Mouse (Mus musculus) lung, postnatal 25 days (tissue): ENCODE measurements around the gene Dhps.
"Not testable (repeated sequence)": the region's sequence is repeated elsewhere in the genome, so short reads cannot be mapped to it uniquely, and the experiment has no call there.

Experiments
- DNase-seq: peaks from one replicate; pipeline ENCODE4 v3.0.0; 2022; ENCODE audit warnings: low spot score

Dhps gene

DNA sequence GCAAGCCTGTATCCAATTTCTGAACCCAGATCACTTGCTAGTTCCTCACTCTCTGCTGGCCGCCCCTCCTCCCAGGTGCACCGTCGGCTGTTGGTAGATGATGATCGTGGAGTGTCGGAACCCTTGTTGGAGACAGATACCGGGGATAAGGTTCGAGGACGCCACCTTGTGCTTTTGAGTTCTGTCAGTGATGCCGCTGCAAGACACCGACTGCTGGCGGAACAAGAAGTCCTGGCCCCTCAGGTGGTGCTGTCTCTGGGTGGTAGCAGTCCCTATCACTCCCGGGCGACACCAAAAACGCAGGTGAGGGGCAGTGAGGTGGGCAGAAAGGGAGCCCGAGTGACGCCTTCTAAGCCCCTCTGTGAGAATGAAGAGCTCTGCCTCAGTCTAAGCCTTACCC is 24.6 kb downstream of the Dhps start:
- DNase-seq, result no peak

DNA sequence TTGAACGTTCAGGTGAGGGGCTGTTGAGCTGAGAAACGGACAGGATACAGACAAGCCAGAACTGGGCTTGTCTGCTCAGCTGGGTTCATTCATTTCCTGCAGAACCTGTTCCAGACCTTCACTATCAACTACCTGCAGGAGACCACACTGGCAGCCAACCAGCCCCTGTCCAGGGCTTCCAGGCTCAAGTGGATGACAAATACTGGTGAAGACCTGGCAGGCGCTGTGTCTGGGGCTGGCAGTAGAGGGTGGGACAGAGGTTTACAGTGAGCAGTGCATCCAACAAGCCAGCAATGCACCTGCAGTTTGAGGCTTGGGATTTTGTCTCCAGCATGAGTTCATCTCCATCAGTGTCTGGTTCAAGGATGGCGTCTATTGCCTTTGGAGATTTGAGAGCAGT is 25.3 kb downstream of the Dhps start:
- DNase-seq, result no peak

DNA sequence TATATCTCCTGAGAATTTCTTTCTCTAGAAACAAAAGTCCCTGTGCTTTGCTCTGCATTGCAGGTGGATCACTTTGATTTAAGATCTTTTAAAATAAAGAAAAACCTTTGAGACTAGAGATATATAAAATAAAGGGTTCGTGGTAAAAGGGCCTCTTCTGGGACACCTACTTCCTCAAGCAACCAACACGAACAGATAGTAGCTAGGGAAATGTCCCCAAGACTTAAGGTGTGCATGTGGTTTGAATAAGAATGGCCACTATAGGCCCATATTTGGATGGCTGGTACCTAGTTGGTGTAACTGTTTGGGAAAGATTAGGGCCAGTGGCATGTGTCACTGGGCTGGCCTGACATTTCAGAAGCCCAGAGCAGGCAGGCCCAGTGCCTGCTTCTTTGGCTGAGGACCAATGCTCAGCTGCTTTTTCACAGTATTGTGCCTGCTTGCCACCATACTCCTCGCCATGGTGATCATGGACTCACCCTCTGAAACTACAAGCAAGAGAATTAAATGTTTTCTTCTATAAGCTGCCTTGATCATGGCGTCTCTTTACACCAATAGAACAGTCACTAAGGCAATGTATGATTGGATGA is 28.6 kb downstream of the Dhps start:
- no peak for DNase-seq

DNA sequence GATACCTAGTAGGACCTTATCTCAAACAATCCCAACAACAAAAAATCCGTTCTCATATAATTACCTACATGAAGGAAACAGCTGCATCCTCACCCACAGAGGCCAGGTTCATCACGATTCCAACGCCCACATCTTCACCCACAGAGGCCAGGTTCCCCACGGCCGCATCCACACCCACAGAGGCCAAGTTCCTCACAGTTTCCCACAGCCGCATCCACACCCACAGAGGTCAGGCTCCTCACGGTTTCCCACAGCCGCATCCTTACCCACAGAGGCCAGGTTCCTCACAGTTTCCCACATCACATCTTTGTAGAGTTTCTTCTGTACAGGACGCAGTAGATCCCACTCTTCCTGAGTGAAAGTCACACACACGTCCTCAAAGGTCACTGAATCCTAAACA is 41.7 kb downstream of the Dhps start:
- no peak for DNase-seq

DNA sequence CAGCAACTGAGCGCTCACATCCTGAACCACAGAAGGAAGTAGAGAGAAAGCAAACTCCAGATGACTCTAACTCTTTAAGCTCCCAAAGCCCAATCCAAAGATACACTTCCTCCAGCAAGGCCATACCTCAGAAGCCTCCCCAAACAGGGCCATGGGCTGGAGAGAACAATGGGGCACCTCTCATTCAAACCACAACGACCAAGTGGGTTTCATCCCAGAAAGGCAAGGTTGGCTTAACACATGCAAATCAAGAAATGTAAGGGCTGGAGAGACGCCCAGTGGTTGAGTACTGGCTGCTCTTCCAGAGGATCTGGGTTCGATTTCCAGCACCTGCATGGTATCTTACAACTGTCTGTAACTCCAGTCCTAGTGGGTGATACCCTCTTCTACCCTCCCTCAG is 43.9 kb downstream of the Dhps start:
- DNase-seq, result no peak

DNA sequence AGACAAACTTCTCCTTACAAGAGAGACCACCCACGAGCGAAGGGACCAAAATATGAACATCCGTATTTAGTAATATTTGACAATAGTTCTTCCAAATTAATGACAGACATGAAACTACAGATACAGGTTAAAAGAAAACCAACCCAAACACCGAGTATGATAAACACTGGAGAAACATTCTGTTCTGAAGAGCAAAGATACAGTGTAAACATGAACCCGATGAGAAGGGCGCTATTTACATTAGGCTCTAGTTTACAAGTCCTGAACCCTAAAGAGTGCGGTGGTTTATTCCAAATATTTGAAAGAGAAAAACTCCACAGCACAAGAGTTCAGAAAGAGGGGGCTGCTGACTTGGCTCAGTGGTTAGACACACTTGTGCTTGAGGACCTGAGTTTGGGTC is 45.4 kb downstream of the Dhps start:
- no peak for DNase-seq

DNA sequence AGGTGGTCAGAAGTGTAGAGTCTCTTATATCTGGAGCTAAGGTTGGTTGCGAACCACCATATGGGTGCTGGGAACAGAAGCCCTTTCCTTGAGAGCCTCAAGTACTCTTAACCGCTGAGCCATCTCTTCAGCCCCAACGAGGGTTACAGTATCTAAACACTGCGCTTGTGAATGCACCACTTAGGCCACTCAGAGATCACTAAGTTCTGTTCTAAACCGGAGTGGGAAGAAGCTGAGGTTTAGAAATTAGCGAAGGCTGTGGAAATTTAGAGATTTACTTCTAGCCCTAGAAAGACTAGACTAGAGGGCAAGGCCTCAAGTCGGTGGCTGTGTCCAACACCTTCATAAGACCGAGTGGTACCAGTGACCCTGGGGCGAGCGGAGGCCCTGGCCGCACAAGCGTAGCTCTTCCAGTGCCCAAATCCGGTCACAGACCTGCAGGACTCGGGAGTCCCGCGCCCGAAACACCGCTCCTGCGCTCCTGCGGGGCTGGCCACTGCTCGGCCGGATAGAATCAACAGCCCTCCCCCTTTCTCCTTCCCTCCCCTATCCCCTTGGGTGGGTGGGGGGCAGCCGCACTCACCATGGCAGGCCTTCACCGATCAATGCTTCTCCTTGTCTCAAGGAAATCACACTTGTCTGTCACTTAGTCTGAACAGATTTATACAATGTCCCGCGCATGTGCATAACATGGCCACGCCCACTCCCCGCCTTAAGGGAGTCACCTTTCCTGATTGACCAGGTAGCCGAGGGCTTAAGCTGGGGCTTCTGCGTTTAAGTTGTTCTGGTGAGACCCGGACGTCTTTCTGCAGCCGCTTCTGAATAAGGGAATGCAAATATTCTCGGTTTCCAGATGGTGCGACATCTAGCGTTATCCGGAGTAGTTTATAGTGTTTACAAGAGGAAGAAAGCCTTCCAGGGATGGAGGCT is 47.8 kb downstream of the Dhps start:
- DNase-seq, result peak; percentile 87

DNA sequence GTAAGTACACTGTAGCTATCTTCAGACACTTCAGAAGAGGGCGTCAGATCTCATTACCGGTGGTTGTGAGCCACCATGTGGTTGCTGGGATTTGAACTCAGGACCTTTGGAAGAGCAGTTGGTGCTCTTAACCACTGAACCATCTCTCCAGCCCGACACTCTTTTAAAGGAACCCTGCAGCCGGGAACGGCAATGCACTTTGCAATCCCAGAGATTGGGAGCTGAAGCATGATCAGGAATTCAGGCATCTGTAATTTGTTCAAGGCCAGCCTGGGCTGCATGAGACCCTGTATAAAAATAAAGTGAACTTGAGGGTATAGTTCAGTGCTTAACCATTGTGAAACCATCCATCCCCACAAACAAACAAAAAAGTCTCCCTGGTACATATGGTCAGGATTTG is 48.7 kb downstream of the Dhps start:
- not testable (repeated sequence) for DNase-seq

DNA sequence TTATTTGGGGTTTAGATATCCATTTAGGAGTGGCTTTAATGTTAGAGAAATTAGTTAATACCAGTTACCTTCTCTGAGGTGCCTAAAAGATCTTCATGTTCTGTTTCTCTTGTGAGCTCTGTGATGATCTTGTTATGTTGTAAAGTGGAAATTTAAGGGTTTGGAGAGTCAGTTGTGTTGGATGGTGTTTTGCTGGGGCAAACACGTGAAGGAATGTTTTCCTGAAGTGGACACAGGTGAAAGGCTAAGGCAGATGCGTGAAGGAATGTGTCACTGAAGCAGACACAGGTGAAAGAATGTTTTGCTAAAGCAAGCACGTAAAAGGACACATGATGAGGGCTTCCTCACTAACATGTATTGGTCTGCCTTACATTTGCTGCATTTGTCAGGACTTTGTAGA is 51.4 kb downstream of the Dhps start, which contains the start of gene Zfp791:
Gene Zfp791, minus strand, starts transcription at position 101 of the 400 bp plus-strand sequence.
- no peak for DNase-seq

DNA sequence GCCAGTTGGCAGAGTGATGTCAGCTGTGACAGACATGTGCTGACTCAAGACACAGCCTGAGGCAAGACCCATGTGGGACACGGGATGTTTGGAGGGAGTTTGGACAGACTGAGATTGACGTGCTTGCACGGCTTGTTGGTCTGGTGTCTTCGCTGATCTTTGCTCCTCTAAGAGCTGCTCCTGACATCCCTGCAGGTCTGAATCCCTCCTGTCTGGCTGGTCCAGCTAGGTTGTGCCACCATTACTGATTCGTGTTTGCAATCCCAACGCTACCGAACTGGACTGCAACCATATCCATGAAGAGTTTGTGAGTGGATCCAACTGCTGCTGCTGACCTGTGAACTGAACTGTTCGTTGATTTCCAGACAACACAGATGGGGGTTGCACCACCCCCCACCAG is 52.1 kb downstream of the Dhps start:
- DNase-seq, result no peak
